Mouse (Mus musculus) adrenal gland, adult 10 weeks (tissue): ENCODE results near the gene Gm47283. TPM values are rescaled to one million over a fixed set of nuclear protein-coding genes. Genes with fewer than 3 reads are reported as not detected.

ENCODE experiments used
- polyA plus RNA-seq: library from polyadenylated mRNA; stranded (reverse); fragments of 350-450 nt; fragmentation: Illumina TruSeq; extraction: RNeasy Lipid Tissue Mini Kit (QIAGEN cat#74804); gene quantifications from one replicate; pipeline ENCODE4 v1.2.3, GENCODE M21; 2014; ENCODE audit warnings: low read depth, low replicate concordance

The Gm47283 gene
- not detected for polyA plus RNA-seq

DNA sequence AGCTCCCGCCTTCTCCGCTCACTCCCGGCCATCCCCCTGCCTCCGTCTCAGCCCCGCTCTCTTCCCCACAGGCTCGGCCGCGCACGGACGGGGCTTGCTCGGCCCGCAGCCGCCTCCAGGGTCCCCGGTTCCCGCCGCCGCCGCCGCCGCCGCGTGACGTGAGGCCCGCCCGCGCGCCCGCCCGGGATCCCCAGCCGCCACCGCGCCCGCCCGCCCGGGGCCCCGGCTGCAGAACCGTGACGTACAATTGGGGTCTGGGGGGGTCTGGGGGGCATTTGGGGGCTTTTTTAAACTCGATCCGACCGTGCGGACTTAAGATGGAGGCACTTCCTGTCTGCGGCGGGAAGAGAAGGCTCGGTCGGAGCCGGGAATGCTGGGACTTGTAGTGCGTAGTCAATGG, at the start of gene Gm47283:
Gene Gm47283, plus strand, starts transcription at position 301 of the 400 bp plus-strand sequence.

GRCm38 (mm10) chrY:90754721-90755120, 29.8 kb upstream of the Gm47283 start, which contains the start of gene Gm21860:
Gene Gm21860, minus strand, starts transcription at chrY:90754821.

DNA sequence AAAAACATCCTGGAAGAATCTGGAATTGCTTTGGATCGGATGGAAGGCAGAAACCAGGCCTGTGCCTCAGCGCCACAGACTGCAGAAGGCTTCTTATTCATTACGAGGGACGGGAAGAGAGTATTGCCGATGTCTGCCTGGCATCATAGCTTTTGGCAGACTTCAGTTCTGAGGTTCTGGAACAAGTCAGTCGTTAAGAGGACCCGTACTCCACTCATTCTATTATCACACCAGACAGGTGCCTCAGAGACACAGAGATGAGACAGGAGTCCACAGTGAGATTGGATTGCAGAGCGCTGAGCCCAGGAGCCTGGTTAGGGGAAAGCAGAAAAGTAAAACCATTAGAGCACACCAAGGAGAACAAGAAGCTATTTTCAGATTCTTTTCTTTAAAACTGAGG, 54.5 kb downstream of the Gm47283 start, which contains the start of gene Gm21748:
Gene Gm21748, minus strand, starts transcription at position 101 of the 400 bp plus-strand sequence.

Other genes starting within 250 kb of the Gm47283 start
- gene Gm21860, start 29.9 kb upstream of the Gm47283 start, polyA plus RNA-seq: not detected
- not detected for gene Gm21748, start 54.4 kb downstream of the Gm47283 start, polyA plus RNA-seq